14 mouse cellular contexts compared by ENCODE assay signal in genomic region chr10:107115930-107116642, GRCm38 (mm10). TPM values are rescaled to one million over a fixed set of nuclear protein-coding genes. Genes with fewer than 3 reads are reported as not detected.
A peak's percentile ranks its signal among the peaks of the same experiment; 100 is the strongest.
DNase-seq lines count a peak whose midpoint lies in the region; ATAC-seq lines count a peak whose summit lies in the region.
"Had no signal": no experiment of that assay in that cellular context is flagged by ENCODE, and none has a peak within 500 bp of the region (broad histone marks: within the 10 kb centered on the region; RNA-seq: fewer than 3 reads in every experiment).

No protein-coding gene starts in this region.

- DNase-seq in frontal cortex, postnatal 10 days (ENCODE audit: low spot score in 2 of 2): no peak
- peak; percentile 78 for DNase-seq in kidney, adult 9 months
- DNase-seq in right cerebral cortex, adult 18-20 months: peak; percentile 5
- DNase-seq in right cerebral cortex, postnatal 14 days: no peak
- DNase-seq in retina, postnatal 1 day: peak; percentile 34
- no peak for DNase-seq in layer of hippocampus, postnatal 25 days (ENCODE audit: extremely low spot score in 1 of 2, low spot score in 1 of 2)
- DNase-seq: cerebellum, adult 18-20 months; heart, postnatal 10 days; liver, embryonic 13.5 days had no signal

- no peaks in the 10 kb centered on the region for H3K9me3 ChIP-seq in kidney, embryonic 16.5 days (ENCODE audit: low read length)
- H3K9me3 ChIP-seq: liver, embryonic 13.5 days had no signal

- peak; percentile 79 for ATAC-seq in frontal cortex, adult (ENCODE audit: low TSS enrichment)
- no peak for ATAC-seq in kidney, embryonic 16.5 days (ENCODE audit: low FRiP score, low TSS enrichment)
- ATAC-seq: activated CD4-positive, CD25-positive, alpha-beta regulatory T cell, adult 4 months; intestine, postnatal 0 days had no signal

- no peak overlapping the region for H3K27ac ChIP-seq in kidney, embryonic 16.5 days (ENCODE audit: low read length)
- H3K27ac ChIP-seq: liver, embryonic 13.5 days had no signal

- no peaks in the 10 kb centered on the region for H3K27me3 ChIP-seq in kidney, embryonic 16.5 days (ENCODE audit: insufficient read depth, low read length)
- H3K27me3 ChIP-seq: liver, embryonic 13.5 days had no signal

- peaks cover 3% of the 10 kb centered on the region; the same call in 1 of the 2 replicates for H3K4me1 ChIP-seq in kidney, embryonic 16.5 days (ENCODE audit: insufficient read depth, low read length)
- H3K4me1 ChIP-seq: liver, embryonic 13.5 days had no signal

- no peak overlapping the region for H3K9ac ChIP-seq in kidney, embryonic 16.5 days (replicated peaks; ENCODE audit: low read length)
- H3K9ac ChIP-seq: liver, embryonic 13.5 days had no signal

- no peak overlapping the region for H3K4me3 ChIP-seq in kidney, embryonic 16.5 days (ENCODE audit: low read length)
- H3K4me3 ChIP-seq: liver, embryonic 13.5 days had no signal

- 44% methylated on average over 1 of the region's 1 CpGs for WGBS in kidney, embryonic 16.5 days

- no peak overlapping the region for H3K4me2 ChIP-seq in kidney, embryonic 16.5 days (replicated peaks; ENCODE audit: low read depth, low read length)
- H3K4me2 ChIP-seq: liver, embryonic 13.5 days had no signal

- no peaks in the 10 kb centered on the region for H3K36me3 ChIP-seq in kidney, embryonic 16.5 days (ENCODE audit: insufficient read depth, low read length)
- H3K36me3 ChIP-seq: liver, embryonic 13.5 days had no signal

RNA-seq across cellular contexts. Expression of gene Acss3, which starts 7.4 kb away (rescaled TPM):
- polyA plus RNA-seq in kidney, embryonic 16.5 days (2015; fragmentation: Nextera tagmentation; extraction: Ambion mirVana): 2.9 and 3.4 TPM in 2 replicates
- under 1 TPM; 0.42 to 0.62 TPM for total RNA-seq in layer of hippocampus, postnatal 25 days (2021)
- total RNA-seq: MEL had no signal
- polyA plus RNA-seq: activated CD4-positive, CD25-positive, alpha-beta regulatory T cell, adult 4 months had no signal

Comparison
In these comparisons a context has a peak if more than half of its experiments do, and no peak if none do; other contexts are left out.
1. DNase-seq: peak in kidney, adult 9 months (single experiment), right cerebral cortex, adult 18-20 months (single experiment) and retina, postnatal 1 day (single experiment); none in frontal cortex, postnatal 10 days (0 of 2), right cerebral cortex, postnatal 14 days (single experiment) and layer of hippocampus, postnatal 25 days (0 of 2).